Mouse (Mus musculus) neural tube, embryonic 11.5 days (tissue): ENCODE measurements around the gene Hs3st1. TPM values are rescaled to one million over a fixed set of nuclear protein-coding genes. Genes with fewer than 3 reads are reported as not detected.

Experiments used
- ATAC-seq: fragments of 200-750 bp; cut with Nextera tagmentation; 2 replicates; pipeline ENCODE4 v1.8.0; 2017; ENCODE audit warnings: moderate number of reproducible peaks, mild to moderate bottlenecking, moderate TSS enrichment, moderate library complexity; ENCODE audit not compliant: insufficient read depth, low FRiP score, low TSS enrichment
- DNase-seq: peaks from one replicate; pipeline ENCODE4 v3.0.0-alpha.2; 2015; ENCODE audit warnings: low spot score
- H3K27ac ChIP-seq: fragments of 300-500 bp; sonication (generic); 2 replicates; pipeline ENCODE4 v1.5.1; 2014; ENCODE audit warnings: low read depth, mild to moderate bottlenecking, low read length
- H3K27me3 ChIP-seq: fragments of 300-500 bp; sonication (generic); 2 replicates; pipeline ENCODE4 v1.6.1; 2014; ENCODE audit warnings: mild to moderate bottlenecking, low read length, mixed read lengths; ENCODE audit not compliant: control insufficient read depth, insufficient read depth
- H3K36me3 ChIP-seq: fragments of 300-500 bp; sonication (generic); 2 replicates; pipeline ENCODE4 v1.6.1; 2014; ENCODE audit warnings: mild to moderate bottlenecking, low read length, moderate library complexity, mixed read lengths; ENCODE audit not compliant: control insufficient read depth, insufficient read depth
- H3K4me1 ChIP-seq: fragments of 300-500 bp; sonication (generic); 2 replicates; pipeline ENCODE4 v1.6.1; 2014; ENCODE audit warnings: low read length, mixed read lengths; ENCODE audit not compliant: control insufficient read depth, insufficient read depth
- H3K4me2 ChIP-seq: fragments of 300-500 bp; sonication (generic); 2 replicates; pipeline ENCODE4 v1.6.1; 2014; ENCODE audit warnings: low read depth, mild to moderate bottlenecking, moderate library complexity
- H3K4me3 ChIP-seq: fragments of 300-500 bp; sonication (generic); 2 replicates; pipeline ENCODE4 v1.5.1; 2014; ENCODE audit warnings: low read depth, low read length
- H3K9ac ChIP-seq: fragments of 300-500 bp; sonication (generic); 2 replicates; pipeline ENCODE4 v1.6.1; 2014; ENCODE audit warnings: mild to moderate bottlenecking, low read length
- H3K9me3 ChIP-seq: fragments of 300-500 bp; sonication (generic); 2 replicates; pipeline ENCODE4 v1.6.1; 2016; ENCODE audit warnings: low read length; ENCODE audit not compliant: control insufficient read depth
- WGBS: fragments of 180-500 bp; shearing (Covaris S2); extraction: QIAGEN DNeasy Blood & Tissue Kit; methylation state at CpG from one replicate; pipeline ENCODE4 v1.1.7; 2014; 5-methylcytosine and 5-hydroxymethylcytosine counted together
- polyA plus RNA-seq: library from polyadenylated mRNA; unstranded; fragments of >200 nt; fragmentation: Nextera tagmentation; extraction: Ambion mirVana; gene quantifications from 2 replicates; pipeline ENCODE4 v1.2.1, GENCODE M21; 2014

The Hs3st1 gene
- polyA plus RNA-seq, 1 experiment from 2014 or later, result 9.8 TPM

DNA sequence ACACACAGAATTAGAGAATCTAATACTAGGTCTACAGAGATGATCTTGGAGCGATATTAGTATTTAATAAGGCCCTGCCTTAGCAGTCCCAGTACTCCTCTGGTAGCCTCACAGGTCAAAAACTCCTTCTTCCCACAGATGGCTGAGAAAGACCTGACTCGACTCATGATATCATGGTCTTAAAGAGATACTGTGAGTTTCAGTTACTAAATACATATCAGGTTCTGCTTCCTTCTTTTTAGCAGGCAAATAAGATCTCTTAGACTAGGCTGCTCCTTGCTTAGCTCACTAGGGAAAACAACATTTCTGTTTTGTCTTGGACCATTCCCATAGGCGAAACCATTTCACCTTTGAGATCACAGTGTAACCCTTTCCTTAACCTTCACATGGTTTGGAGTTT, 119.2 kb downstream of the Hs3st1 start:
- no peaks in the 10 kb centered on the region for H3K36me3 ChIP-seq
- H3K4me2 ChIP-seq, result no peak overlapping the region
- no peaks in the 10 kb centered on the region for H3K9me3 ChIP-seq
- no peak overlapping the region for H3K27ac ChIP-seq
- WGBS, result 85% methylated on average over 3 of the region's 3 CpGs
- H3K4me1 ChIP-seq, result no peaks in the 10 kb centered on the region
- no peak overlapping the region for H3K4me3 ChIP-seq
- H3K27me3 ChIP-seq, result no peaks in the 10 kb centered on the region
- DNase-seq, result no peak
- no peak for ATAC-seq
- no peak overlapping the region for H3K9ac ChIP-seq

DNA sequence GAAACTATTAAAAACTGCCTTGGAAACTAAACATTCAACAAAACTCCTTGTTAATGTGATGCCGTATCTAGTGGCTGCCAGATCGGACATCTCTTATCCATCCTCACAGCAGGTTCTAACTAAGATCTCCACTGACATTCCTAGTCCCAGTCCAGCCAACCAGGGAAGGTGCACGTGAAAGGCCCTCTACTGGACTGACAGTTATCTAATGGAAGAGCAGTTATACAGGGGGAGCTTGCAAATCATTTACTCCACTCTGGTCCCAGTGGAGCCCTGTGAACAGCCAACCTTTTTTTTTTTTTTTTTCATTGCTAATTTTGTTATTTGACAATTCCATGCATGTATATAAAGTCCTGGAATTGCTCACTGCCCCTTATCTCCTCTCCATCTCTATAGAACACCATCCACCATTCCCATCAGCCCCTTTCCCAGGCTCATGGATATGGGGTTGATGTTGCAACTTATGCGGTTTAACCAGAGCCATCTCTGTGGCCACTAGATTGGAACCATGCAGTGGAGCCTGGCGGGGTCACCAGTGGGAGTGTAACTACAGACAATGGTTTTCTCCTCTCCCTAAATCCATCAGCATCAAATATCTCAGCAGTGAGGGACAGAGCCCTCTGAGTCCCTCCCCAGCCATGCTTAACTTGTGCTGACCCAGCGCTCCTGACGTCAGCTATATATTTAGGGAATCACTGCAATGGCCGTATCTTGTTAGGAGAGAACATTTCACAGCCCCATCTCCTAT, 120.8 kb downstream of the Hs3st1 start:
- ATAC-seq, result no peak
- H3K4me1 ChIP-seq, result no peaks in the 10 kb centered on the region
- no peak overlapping the region for H3K27ac ChIP-seq
- H3K9ac ChIP-seq, result no peak overlapping the region
- no peak overlapping the region for H3K4me2 ChIP-seq
- H3K9me3 ChIP-seq, result no peaks in the 10 kb centered on the region
- H3K27me3 ChIP-seq, result no peaks in the 10 kb centered on the region
- 85% methylated on average over 8 of the region's 8 CpGs for WGBS
- H3K4me3 ChIP-seq, result no peak overlapping the region
- H3K36me3 ChIP-seq, result no peaks in the 10 kb centered on the region
- no peak for DNase-seq

- Histone ChIP-seq H3K36me3 (no peaks in the 10 kb centered on the region), H3K27ac (no peak overlapping the region), H3K4me3 (no peak overlapping the region), H3K9ac (no peak overlapping the region), H3K27me3 (no peaks in the 10 kb centered on the region), H3K9me3 (no peaks in the 10 kb centered on the region), H3K4me2 (no peak overlapping the region), H3K4me1 (no peaks in the 10 kb centered on the region)
- 65% methylated on average over 1 of the region's 1 CpGs for WGBS
- no peak for DNase-seq
- no peak for ATAC-seq
Measured at GRCm38 (mm10) chr5:39633206-39633605, 122.1 kb downstream of the Hs3st1 start.

GRCm38 (mm10) chr5:39630841-39631240, 124.4 kb downstream of the Hs3st1 start:
- no peak overlapping the region for H3K4me2 ChIP-seq
- no peaks in the 10 kb centered on the region for H3K27me3 ChIP-seq
- H3K9me3 ChIP-seq, result no peaks in the 10 kb centered on the region
- WGBS, result 95% methylated on average over 5 of the region's 5 CpGs
- no peak overlapping the region for H3K9ac ChIP-seq
- DNase-seq (no peak), ATAC-seq (no peak)
- H3K36me3 ChIP-seq, result no peaks in the 10 kb centered on the region
- no peaks in the 10 kb centered on the region for H3K4me1 ChIP-seq
- no peak overlapping the region for H3K27ac ChIP-seq
- H3K4me3 ChIP-seq, result no peak overlapping the region

DNA sequence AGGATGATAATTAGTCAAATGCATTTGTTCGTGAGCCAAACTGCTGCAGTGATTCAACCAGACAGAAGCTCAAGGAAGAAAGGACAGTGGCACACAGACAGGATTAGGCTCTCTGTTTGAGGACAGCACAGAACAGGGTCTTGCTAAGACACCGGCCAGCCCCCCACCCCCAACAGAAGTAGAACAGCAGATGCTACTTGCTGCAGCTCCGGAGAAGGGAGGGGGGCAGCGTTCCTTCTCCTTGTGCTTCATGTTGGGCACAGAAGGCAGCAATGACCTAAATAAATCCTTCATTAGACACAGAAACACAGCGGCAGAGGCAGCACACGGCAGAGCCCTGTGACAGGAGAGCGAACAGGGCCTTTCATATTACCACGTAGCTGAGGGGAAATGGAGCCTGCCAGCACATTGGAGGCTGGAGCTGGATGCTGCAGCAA, 130.2 kb downstream of the Hs3st1 start:
- Histone ChIP-seq H3K4me2 (no peak overlapping the region), H3K9me3 (no peaks in the 10 kb centered on the region), H3K27ac (no peak overlapping the region), H3K4me3 (no peak overlapping the region), H3K36me3 (no peaks in the 10 kb centered on the region), H3K9ac (no peak overlapping the region; the same call in 1 of the 2 replicates), H3K27me3 (no peaks in the 10 kb centered on the region), H3K4me1 (0 out of 2 replicates have a peak, but pooled peaks cover 4% of the 10 kb centered on the region)
- 57% methylated on average over 8 of the region's 8 CpGs for WGBS
- DNase-seq, result no peak
- no peak for ATAC-seq

GRCm38 (mm10) chr5:39624218-39624590, 131.1 kb downstream of the Hs3st1 start:
- Histone ChIP-seq H3K4me1 (0 out of 2 replicates have a peak, but pooled peaks cover 4% of the 10 kb centered on the region), H3K4me3 (no peak overlapping the region), H3K4me2 (no peak overlapping the region), H3K27me3 (no peaks in the 10 kb centered on the region), H3K36me3 (no peaks in the 10 kb centered on the region), H3K27ac (no peak overlapping the region), H3K9ac (no peak overlapping the region), H3K9me3 (no peaks in the 10 kb centered on the region)
- WGBS, result 81% methylated on average over 4 of the region's 4 CpGs
- DNase-seq (no peak), ATAC-seq (no peak)

DNA sequence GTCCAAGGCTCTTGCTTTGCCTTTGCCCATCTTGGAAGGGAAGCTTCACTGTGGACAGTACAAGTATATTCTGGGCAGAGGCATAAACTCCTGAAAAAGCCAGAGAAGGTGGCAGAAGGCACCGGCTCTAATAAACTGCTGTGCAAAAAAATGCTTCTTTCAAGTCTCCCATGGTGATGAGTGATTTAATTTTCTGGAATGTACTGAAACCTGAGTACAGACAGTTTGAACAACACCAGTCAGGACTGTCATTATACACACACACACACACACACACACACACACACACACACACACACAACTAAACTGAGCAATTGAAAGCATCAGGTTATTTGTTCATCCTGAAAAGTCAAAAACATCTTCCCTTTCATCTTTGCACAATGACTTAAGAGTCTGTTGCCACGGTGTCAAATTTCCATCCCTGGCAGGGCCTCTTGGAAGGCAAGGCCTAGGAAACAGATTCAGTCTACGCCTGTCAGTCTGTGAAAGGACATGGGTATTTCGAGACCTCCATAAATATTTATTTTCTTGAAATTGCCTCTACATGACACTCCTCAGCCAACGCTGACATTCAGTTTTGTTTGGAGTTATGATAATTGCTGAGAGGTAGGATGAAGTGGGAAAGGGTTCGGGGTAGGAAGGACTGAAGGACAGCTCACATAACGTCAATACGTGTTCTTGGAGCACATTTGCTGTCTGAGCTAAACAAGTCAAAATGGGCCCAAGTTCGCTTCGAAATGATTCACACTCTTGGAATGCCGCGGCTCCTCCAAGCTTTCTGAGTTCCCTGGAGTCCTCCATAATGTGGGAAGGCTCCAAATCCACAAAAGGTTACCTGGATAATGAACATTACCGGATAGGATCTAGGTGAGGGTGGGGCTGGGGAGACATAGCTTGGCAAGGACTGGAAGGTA, 131.7 kb downstream of the Hs3st1 start:
- H3K4me1 ChIP-seq, result 0 out of 2 replicates have a peak, but pooled peaks cover 4% of the 10 kb centered on the region
- no peak for ATAC-seq

DNA sequence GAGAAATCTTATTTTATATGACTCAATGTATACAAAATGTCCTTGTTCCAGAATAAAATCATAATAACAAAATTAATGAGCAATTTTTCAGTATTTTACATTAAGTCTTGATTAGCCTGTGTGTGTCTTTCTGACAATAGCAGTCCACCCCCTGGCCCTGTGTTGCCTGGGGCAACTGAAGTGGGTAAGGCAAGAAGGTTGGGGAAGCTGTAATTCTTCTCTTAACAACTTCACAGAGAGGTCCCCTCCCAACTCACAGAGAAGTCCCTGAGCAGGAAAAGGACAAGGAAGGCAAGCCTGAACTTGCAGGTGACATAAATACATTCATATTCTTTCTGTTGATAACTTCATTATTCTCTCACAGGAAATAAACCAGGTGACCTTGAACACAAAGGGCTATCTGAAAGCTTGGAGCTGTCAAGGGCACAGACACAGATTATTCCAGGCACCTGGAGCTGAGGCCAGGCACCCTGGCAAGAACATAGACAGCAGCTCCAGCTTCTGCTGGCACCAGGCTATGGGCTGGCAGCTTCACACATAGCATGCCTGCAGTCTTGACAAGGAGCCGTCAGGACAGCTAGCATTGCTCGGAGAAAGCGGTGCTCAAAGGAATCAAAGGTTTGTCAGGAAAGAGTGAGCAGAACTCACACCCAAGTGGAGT, 134.9 kb downstream of the Hs3st1 start:
- WGBS, result 83% methylated on average over 3 of the region's 3 CpGs
- ATAC-seq (0 out of 2 replicates have a peak, but pooled peaks have one; percentile 39), DNase-seq (no peak)
- H3K27ac ChIP-seq, result no peak overlapping the region
- no peaks in the 10 kb centered on the region for H3K27me3 ChIP-seq
- H3K36me3 ChIP-seq, result no peaks in the 10 kb centered on the region
- H3K9ac ChIP-seq, result no peak overlapping the region
- no peak overlapping the region for H3K4me3 ChIP-seq
- H3K4me2 ChIP-seq, result no peak overlapping the region
- H3K4me1 ChIP-seq, result 0 out of 2 replicates have a peak, but pooled peaks cover 4% of the 10 kb centered on the region
- H3K9me3 ChIP-seq, result no peaks in the 10 kb centered on the region

More for the DNA sequence above, 131.7 kb downstream of the Hs3st1 start:
- H3K36me3 ChIP-seq, result no peaks in the 10 kb centered on the region
- no peak overlapping the region for H3K27ac ChIP-seq
- H3K9ac ChIP-seq, result no peak overlapping the region
- H3K9me3 ChIP-seq, result no peaks in the 10 kb centered on the region
- DNase-seq, result no peak
- no peaks in the 10 kb centered on the region for H3K27me3 ChIP-seq
- WGBS, result 76% methylated on average over 13 of the region's 13 CpGs
- H3K4me2 ChIP-seq, result no peak overlapping the region
- H3K4me3 ChIP-seq, result no peak overlapping the region
